Mouse (Mus musculus): ENCODE data around the gene Stab1. TPM values are rescaled to one million over a fixed set of nuclear protein-coding genes. Genes with fewer than 3 reads are reported as not detected.

Stab1 gene
- polyA plus RNA-seq, 1 experiment from 2014 or later: 32.2 TPM

DNA sequence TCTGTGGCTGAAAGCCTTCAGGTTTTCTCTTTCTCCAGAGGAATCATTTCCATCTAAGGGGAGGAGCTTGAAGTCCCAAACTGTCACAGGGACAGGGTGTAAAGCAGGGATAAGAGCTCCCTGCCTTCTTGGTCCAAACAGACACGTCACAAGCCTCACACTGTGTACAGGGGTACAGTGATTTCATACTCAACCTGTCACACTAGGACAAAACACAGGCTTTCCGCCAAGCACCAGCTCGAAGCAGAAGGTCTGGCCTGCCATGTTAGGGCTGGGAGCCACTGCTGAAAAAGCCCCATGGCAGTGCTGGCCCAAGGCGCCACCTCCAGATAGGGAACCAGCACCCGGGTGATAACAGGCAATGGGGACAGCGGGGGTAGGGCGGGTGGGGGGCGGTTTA, 4.4 kb downstream of the Stab1 start:
- peaks cover 16% of the 10 kb centered on the region for H3K4me1 ChIP-seq (ENCODE audit: control insufficient read depth, low read depth, low read length)
- ATAC-seq (ENCODE audit: low read depth): 0 out of 2 replicates have a peak, but pooled peaks have one; percentile 11
- H3K9me3 ChIP-seq (replicated peaks; ENCODE audit: control insufficient read depth, low read length): no peaks in the 10 kb centered on the region
- H3K9ac ChIP-seq (ENCODE audit: low read depth, low read length): no peak overlapping the region
- no peak overlapping the region for H3K4me3 ChIP-seq (ENCODE audit: low read depth, low read length)
- WGBS (ENCODE audit: insufficient replicate concordance): 29% methylated on average over 8 of the region's 8 CpGs
- no peak overlapping the region for H3K4me2 ChIP-seq (ENCODE audit: low read depth, low read length)
- H3K27ac ChIP-seq (ENCODE audit: low read length): no peak overlapping the region
- H3K27me3 ChIP-seq (ENCODE audit: control insufficient read depth, insufficient read depth, low read depth, low read length): no peaks in the 10 kb centered on the region
- no peaks in the 10 kb centered on the region for H3K36me3 ChIP-seq (ENCODE audit: control insufficient read depth, insufficient read depth)

DNA sequence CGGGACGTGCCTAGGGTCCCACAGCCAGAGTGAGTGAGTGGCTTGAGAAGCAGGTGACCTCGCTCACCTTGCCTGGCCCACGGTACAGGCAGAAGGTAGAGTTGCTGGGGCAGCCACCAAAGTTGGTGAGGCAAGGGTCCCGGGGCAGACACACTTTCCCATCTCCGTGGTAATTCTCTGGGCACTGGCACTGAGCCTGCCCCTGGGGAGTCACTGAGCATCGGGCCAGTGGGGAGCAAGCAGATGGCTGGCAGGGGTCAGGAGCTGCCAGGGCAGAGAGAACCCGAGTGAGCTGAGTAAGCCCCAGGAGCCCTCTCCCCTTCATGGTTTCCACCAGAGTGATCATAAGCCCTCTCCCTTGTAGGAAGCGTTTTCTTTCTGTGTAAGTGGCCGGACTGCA, 6.8 kb downstream of the Stab1 start:
- H3K9me3 ChIP-seq (replicated peaks; ENCODE audit: control insufficient read depth, low read length): no peaks in the 10 kb centered on the region
- H3K4me2 ChIP-seq (ENCODE audit: low read depth, low read length): peak overlapping the region; percentile 38; the same call in 1 of the 2 replicates
- H3K9ac ChIP-seq (ENCODE audit: low read depth, low read length): peak overlapping the region; percentile 26; the same call in 1 of the 2 replicates
- ATAC-seq (ENCODE audit: low read depth): no peak
- H3K4me3 ChIP-seq (ENCODE audit: low read depth, low read length): peak overlapping the region; percentile 23
- no peaks in the 10 kb centered on the region for H3K27me3 ChIP-seq (ENCODE audit: control insufficient read depth, insufficient read depth, low read depth, low read length)
- H3K4me1 ChIP-seq (ENCODE audit: control insufficient read depth, low read depth, low read length): peaks cover 14% of the 10 kb centered on the region
- peak overlapping the region; percentile 42 for H3K27ac ChIP-seq (ENCODE audit: low read length)
- WGBS (ENCODE audit: insufficient replicate concordance): 59% methylated on average over 10 of the region's 10 CpGs
- H3K36me3 ChIP-seq (ENCODE audit: control insufficient read depth, insufficient read depth): no peaks in the 10 kb centered on the region

DNA sequence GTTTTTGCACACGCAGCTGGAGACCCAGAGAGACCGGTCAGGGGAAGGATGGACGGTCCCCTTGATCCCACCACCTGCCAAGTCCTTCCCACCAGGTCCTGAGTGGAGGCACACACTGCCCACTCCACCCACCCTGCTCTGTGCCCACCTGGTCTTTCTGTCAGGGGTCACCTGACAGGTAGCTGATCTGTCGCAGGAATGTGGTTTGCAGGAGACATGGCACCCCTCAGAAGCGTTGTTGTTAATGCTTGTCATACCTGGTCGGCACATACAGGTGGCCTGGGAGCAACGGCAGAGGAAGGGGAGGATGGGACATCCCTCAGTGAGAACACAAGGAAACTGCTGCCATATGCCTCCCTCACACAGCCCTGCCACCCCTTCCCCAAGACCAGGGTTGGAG, 7.2 kb downstream of the Stab1 start:
- ATAC-seq (ENCODE audit: low read depth): no peak
- peaks cover 10% of the 10 kb centered on the region for H3K4me1 ChIP-seq (ENCODE audit: control insufficient read depth, low read depth, low read length)
- H3K9me3 ChIP-seq (replicated peaks; ENCODE audit: control insufficient read depth, low read length): no peaks in the 10 kb centered on the region
- H3K36me3 ChIP-seq (ENCODE audit: control insufficient read depth, insufficient read depth): no peaks in the 10 kb centered on the region
- peak overlapping the region; percentile 38; the same call in 1 of the 2 replicates for H3K4me2 ChIP-seq (ENCODE audit: low read depth, low read length)
- WGBS (ENCODE audit: insufficient replicate concordance): 79% methylated on average over 7 of the region's 7 CpGs
- peak overlapping the region; percentile 42; the same call in 1 of the 2 replicates for H3K27ac ChIP-seq (ENCODE audit: low read length)
- H3K27me3 ChIP-seq (ENCODE audit: control insufficient read depth, insufficient read depth, low read depth, low read length): no peaks in the 10 kb centered on the region
- no peak overlapping the region for H3K9ac ChIP-seq (ENCODE audit: low read depth, low read length)
- H3K4me3 ChIP-seq (ENCODE audit: low read depth, low read length): no peak overlapping the region; the same call in 1 of the 2 replicates

DNA sequence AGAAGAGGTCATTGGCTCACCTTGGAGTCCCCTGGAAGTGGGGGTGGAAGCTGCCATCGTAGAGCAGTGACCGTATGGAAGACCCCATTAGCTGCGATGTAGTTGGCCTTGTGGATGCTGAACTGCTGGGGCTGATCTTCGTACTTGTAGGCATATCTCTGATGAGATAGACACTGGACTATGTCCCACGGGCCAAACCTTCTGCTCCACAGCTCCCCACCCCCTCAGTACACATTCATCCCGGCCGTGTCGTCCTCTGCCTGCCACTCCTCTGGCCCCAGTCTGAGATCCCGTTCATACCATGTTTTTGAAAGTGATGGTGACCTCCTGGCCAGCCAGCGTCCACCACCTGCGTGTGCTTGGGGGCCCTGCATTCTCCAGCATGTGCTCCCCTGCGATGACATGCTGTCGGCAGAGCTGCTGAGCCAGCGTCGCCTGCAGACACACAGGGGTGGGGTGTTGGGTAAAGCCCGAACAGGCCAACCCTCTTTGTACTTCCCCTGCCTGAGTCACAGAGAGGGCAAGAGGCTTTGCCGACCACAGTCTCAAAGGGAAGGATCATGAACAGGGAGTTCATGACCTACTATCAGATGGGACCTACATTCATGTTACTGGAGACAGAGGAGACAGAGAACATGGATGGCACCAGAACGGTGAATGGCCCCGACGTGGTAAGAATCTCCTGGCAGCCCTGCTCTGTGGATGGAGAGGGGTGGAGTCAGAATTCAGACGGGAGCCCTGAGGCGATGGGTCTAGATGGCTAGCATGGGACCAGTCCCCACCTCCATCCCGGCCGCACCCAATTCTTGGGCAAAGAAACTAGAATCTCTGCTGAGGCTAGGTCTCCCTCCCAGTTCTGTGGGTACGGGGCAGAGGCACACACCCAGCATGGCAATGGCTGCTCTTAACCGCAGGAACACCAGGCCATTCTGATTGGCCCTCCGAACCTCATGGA, 8.0 kb downstream of the Stab1 start:
- Histone ChIP-seq H3K4me1 (ENCODE audit: control insufficient read depth, low read depth, low read length) (peaks cover 8% of the 10 kb centered on the region), H3K27me3 (ENCODE audit: control insufficient read depth, insufficient read depth, low read depth, low read length) (no peaks in the 10 kb centered on the region), H3K36me3 (ENCODE audit: control insufficient read depth, insufficient read depth) (no peaks in the 10 kb centered on the region), H3K27ac (ENCODE audit: low read length) (peak overlapping the region; percentile 72), H3K4me3 (ENCODE audit: low read depth, low read length) (peak overlapping the region; percentile 19), H3K9ac (ENCODE audit: low read depth, low read length) (no peak overlapping the region), H3K4me2 (ENCODE audit: low read depth, low read length) (peak overlapping the region; percentile 32), H3K9me3 (replicated peaks; ENCODE audit: control insufficient read depth, low read length) (no peaks in the 10 kb centered on the region)
- ATAC-seq (ENCODE audit: low read depth): peak; percentile 75
- WGBS (ENCODE audit: insufficient replicate concordance): 46% methylated on average over 27 of the region's 27 CpGs

DNA sequence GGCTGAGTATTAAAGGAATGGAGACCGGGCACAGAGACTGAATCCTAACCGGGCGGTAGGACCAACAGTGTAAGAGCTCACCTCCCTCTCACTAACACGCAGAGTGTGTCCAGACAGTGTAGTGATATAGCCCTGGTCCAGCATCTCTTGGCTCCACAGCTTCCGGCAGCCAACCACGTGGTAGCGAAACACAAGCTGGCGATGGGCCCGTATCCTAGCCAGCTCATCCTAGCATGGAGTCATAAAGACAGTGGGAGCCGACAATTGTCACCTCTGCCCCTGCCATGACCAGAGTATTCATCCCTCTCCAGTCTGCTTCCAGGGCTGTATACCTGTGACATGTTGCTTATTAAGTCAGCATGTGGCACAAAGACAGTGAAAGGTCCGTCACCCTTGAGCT, 22.7 kb downstream of the Stab1 start:
- Histone ChIP-seq H3K27me3 (ENCODE audit: control insufficient read depth, insufficient read depth, low read depth, low read length) (no peaks in the 10 kb centered on the region), H3K4me2 (ENCODE audit: low read depth, low read length) (no peak overlapping the region), H3K4me3 (ENCODE audit: low read depth, low read length) (no peak overlapping the region), H3K36me3 (ENCODE audit: control insufficient read depth, insufficient read depth) (peaks cover 16% of the 10 kb centered on the region), H3K9me3 (replicated peaks; ENCODE audit: control insufficient read depth, low read length) (no peaks in the 10 kb centered on the region), H3K9ac (ENCODE audit: low read depth, low read length) (no peak overlapping the region), H3K27ac (ENCODE audit: low read length) (no peak overlapping the region), H3K4me1 (ENCODE audit: control insufficient read depth, low read depth, low read length) (no peaks in the 10 kb centered on the region)
- no peak for ATAC-seq (ENCODE audit: low read depth)
- WGBS (ENCODE audit: insufficient replicate concordance): 77% methylated on average over 11 of the region's 11 CpGs

DNA sequence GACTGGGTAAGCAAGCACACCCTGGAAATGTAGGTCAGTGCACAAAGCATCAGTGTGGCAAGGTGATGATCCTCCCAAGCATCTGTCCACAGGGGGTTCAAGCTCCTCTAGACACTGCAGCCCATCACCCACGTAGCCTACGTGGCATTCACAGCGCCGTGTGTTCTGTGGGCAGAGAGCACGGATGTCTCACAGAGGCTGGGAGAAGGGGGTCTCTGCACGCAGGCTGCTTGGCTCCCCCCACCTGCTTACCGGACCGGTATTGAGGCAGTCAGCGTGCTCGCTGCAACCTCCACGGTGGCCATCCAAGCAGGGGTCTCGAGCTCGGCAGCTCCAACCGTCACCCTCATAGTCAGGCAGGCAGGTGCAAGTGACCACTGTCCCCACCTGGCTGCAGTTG, 27.4 kb downstream of the Stab1 start:
- WGBS (ENCODE audit: insufficient replicate concordance): 83% methylated on average over 14 of the region's 14 CpGs
- Histone ChIP-seq H3K27ac (ENCODE audit: low read length) (no peak overlapping the region), H3K4me3 (ENCODE audit: low read depth, low read length) (no peak overlapping the region), H3K36me3 (ENCODE audit: control insufficient read depth, insufficient read depth) (peaks cover 46% of the 10 kb centered on the region), H3K4me1 (ENCODE audit: control insufficient read depth, low read depth, low read length) (no peaks in the 10 kb centered on the region; the same call in 1 of the 2 replicates), H3K9me3 (replicated peaks; ENCODE audit: control insufficient read depth, low read length) (no peaks in the 10 kb centered on the region), H3K4me2 (ENCODE audit: low read depth, low read length) (no peak overlapping the region), H3K9ac (ENCODE audit: low read depth, low read length) (no peak overlapping the region), H3K27me3 (ENCODE audit: control insufficient read depth, insufficient read depth, low read depth, low read length) (no peaks in the 10 kb centered on the region)
- no peak for ATAC-seq (ENCODE audit: low read depth)

DNA sequence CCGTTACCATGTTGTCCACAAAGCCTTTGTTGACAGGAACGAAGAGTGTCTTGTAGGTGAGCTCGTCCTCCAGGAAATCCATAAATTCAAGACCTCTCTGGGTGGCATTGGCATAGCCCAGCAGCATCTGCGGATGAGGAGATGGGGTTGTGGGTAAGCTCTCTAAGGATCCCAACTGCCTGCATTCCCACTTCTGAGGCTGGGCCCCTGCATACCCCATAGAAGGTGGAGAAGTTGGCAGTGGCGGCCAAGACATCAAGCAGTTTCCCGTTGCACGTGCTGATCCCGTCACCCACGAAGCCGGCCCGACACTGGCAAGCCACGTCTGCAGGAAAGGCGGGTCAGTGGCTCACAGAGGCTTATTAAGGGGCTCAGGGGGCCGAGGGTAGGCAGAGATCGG, 28.3 kb downstream of the Stab1 start:
- Histone ChIP-seq H3K27ac (ENCODE audit: low read length) (no peak overlapping the region), H3K4me2 (ENCODE audit: low read depth, low read length) (no peak overlapping the region), H3K9me3 (replicated peaks; ENCODE audit: control insufficient read depth, low read length) (no peaks in the 10 kb centered on the region), H3K4me3 (ENCODE audit: low read depth, low read length) (no peak overlapping the region), H3K27me3 (ENCODE audit: control insufficient read depth, insufficient read depth, low read depth, low read length) (no peaks in the 10 kb centered on the region), H3K36me3 (ENCODE audit: control insufficient read depth, insufficient read depth) (peaks cover 53% of the 10 kb centered on the region), H3K9ac (ENCODE audit: low read depth, low read length) (no peak overlapping the region), H3K4me1 (ENCODE audit: control insufficient read depth, low read depth, low read length) (no peaks in the 10 kb centered on the region; the same call in 1 of the 2 replicates)
- ATAC-seq (ENCODE audit: low read depth): no peak
- 75% methylated on average over 15 of the region's 15 CpGs for WGBS (ENCODE audit: insufficient replicate concordance)

DNA sequence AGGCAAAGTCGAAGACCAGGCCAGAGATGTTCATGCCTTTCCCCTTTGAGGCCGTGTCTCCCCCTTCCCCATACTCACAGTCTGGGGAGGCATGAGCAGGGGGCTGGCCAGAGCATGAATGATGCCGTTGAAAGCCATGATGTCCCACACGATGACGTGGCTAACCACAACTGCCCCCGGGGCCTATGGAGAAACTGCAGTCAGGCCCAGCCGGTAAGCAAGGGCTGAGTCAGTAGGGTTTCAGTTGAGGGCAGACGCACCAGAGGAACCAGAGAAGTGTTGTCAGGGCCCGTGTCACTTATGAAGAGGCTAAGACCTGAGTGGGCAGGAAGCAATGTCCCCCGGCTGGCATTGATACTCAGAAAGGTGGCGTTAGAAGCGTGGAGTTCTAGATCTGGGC, 28.8 kb downstream of the Stab1 start:
- no peaks in the 10 kb centered on the region for H3K27me3 ChIP-seq (ENCODE audit: control insufficient read depth, insufficient read depth, low read depth, low read length)
- no peak overlapping the region for H3K4me2 ChIP-seq (ENCODE audit: low read depth, low read length)
- 49% methylated on average over 12 of the region's 12 CpGs for WGBS (ENCODE audit: insufficient replicate concordance)
- H3K4me1 ChIP-seq (ENCODE audit: control insufficient read depth, low read depth, low read length): no peaks in the 10 kb centered on the region; the same call in 1 of the 2 replicates
- no peak for ATAC-seq (ENCODE audit: low read depth)
- H3K9ac ChIP-seq (ENCODE audit: low read depth, low read length): no peak overlapping the region
- no peak overlapping the region for H3K4me3 ChIP-seq (ENCODE audit: low read depth, low read length)
- H3K9me3 ChIP-seq (replicated peaks; ENCODE audit: control insufficient read depth, low read length): no peaks in the 10 kb centered on the region
- no peak overlapping the region for H3K27ac ChIP-seq (ENCODE audit: low read length)
- H3K36me3 ChIP-seq (ENCODE audit: control insufficient read depth, insufficient read depth): peaks cover 55% of the 10 kb centered on the region

DNA sequence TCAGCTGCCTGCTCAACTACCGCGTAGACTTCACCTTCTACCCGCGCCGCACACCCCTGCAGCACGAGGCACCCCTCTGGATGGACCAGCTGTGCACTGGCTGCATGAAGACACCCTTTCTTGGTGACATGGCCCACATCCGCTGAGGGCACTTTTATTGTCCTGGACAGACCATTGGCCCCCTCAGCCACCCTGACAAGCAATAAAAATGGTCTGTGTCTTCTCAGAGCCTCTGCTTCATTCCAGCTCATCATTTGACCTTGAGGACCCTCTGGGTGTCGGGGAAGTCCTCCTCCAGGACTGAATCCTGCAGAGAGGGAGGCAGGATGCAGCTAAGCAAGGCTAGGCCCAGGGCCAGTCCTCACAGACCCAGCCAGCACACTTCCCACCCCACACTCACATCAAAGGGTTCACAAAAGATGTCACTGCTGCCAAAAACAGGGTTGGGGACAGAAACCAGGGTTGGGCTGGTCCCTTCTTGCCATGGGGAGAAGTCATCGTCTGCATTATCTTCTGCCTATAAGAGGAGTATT, 29.5 kb downstream of the Stab1 start:
- H3K27ac ChIP-seq (ENCODE audit: low read length): no peak overlapping the region
- no peak overlapping the region for H3K4me2 ChIP-seq (ENCODE audit: low read depth, low read length)
- H3K27me3 ChIP-seq (ENCODE audit: control insufficient read depth, insufficient read depth, low read depth, low read length): no peaks in the 10 kb centered on the region
- ATAC-seq (ENCODE audit: low read depth): no peak
- no peak overlapping the region for H3K9ac ChIP-seq (ENCODE audit: low read depth, low read length)
- WGBS (ENCODE audit: insufficient replicate concordance): 84% methylated on average over 9 of the region's 9 CpGs
- no peak overlapping the region for H3K4me3 ChIP-seq (ENCODE audit: low read depth, low read length)
- peaks cover 56% of the 10 kb centered on the region for H3K36me3 ChIP-seq (ENCODE audit: control insufficient read depth, insufficient read depth)
- H3K4me1 ChIP-seq (ENCODE audit: control insufficient read depth, low read depth, low read length): peaks cover 3% of the 10 kb centered on the region; the same call in 1 of the 2 replicates
- no peaks in the 10 kb centered on the region for H3K9me3 ChIP-seq (replicated peaks; ENCODE audit: control insufficient read depth, low read length)

Measured in liver, embryonic 16.5 days (tissue).